Mouse (Mus musculus): Measurements from ENCODE around the gene Cry2. TPM values are rescaled to one million over a fixed set of nuclear protein-coding genes. Genes with fewer than 3 reads are reported as not detected.

Cry2 gene
- 29.4 TPM for total RNA-seq (2023)

DNA sequence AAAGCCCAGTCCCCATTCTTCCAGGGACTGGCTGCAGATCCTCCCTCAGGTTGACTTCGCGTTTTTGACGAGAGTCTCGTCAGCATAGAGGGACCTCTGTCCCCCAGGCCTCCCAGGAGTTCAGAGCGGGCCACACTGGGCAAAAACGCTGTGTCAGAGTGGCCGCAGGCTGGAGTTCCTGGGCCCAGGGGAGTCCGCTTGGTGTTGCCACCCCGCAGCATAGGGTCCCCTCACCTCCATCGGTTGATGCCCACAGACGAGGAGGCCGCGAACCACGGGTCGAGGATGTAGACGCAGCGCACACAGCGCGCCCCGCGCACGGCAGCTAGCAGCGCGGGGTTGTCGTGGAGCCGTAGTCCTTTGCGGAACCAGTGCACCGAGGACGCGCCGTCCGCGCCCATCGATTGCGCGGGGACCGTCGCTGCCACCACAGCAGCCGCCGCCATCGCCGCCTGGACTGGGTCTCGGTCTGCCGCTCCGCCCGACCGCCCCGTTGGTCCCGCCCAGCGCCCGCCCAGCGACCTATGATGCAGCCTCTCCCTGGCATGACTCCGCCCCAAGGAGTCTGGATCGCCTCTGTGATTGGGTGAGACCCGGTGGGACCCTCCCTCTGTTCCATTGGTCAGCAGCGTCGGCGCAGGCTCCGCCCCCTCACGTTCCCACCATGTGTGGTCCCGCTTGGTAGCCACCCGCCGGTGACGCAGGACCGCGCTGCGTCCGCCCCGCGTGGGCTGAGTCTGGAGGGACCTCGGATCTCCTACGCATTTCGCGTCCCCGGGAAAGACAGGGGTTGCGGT lies at the start of gene Cry2:
Cry2 (minus strand) TSS at position 466 of the 797 bp plus-strand sequence.

DNA sequence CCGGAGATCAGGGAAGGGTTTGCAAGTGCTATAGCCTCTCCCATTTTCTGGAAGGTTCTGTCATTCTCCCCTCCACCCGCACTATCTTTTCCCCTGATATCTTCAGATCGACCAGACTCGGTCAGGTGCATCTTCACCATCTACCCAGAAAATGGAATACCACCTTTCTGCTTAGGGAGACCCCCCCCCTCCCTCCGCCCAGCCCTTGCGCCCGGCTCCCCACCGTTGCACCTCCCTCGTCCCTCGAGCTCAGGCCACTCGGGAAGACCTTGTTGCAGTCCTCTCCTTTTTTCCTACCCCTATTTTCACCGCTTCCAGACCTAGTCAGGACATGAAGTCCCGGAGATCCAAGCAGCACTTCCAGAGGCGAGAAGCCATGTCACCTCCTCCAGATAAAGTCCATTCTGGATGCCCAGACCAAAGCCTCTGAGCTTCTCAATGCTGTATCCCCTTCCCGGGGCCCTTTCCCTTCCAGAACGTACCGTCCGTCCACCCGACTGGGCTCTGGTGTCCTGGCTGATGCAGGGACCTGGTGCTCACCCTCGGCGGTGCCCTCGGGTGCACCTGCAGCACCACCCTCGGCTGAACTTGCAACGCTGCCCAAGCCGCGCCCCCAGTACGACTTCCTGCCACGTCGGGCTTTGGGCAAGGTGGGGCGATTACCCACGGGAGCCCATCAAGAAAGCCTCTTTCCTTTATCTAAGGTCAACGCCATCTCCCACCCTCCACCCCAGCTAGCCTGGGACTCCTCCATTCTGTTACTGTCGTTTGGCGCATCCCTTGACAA lies 26.3 kb upstream of the Cry2 start, which contains the start of gene Slc35c1:
Slc35c1 (minus strand) TSS at position 618 of the 787 bp plus-strand sequence.

DNA sequence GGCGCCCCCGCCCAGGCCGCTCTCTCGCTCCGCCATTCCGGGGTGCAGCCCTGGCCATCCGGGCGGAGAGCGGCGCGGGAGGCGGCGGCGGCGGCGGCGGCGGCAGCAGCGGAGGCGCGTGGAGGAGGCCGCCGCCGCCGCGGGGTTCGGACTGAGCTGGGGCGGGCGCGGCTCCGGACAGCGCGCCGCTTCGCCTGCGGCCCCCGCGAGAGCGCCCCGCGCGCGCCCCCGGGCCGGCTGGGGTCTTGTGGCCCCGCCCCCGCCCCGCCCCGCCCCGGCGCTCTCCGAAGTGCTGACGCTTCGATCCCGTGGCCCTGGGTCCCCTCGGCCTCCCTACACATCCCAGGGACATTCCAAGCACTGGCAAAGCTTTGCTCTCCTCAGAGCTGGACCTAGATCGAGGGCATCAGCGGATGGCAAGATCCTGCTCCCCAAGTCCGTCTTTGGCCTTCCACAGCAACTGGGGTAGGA lies 32.7 kb downstream of the Cry2 start, which contains the start of gene Mapk8ip1:
Mapk8ip1 (minus strand) TSS at position 173 of the 471 bp plus-strand sequence.

DNA sequence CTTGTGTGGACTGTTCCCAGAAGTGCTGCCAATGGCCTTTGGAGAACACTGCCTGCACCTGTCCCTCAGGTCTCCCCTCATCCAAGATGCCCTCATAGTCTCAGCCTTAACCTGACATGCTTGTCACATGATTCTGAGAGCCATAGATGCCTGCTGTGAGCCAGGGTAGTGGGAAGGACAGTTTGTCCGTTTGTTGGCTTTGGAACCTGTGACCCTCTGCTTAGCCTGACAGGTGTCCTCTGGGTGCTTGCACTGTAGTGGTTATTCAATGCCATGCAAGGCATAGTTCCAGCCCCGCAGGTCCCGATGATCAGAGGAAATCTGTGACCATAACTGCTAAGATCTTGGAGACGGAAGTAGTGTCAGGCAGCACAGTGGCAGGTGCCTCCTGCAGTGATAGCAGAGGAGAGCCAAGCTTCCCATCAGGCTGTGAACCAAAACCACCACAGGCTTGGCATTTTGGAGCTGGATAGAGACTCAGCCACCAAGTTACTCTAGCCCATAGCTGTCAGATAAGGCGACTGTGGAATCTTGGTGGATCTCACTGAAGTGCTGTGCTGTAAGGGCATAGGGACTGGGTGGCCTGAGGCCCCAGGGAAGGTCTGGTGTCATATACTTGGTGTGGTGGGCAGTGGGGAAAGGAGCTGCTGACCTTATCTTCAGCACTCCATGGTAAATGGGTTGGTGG lies 51.8 kb downstream of the Cry2 start, which contains the start of gene 1700029I15Rik:
1700029I15Rik (plus strand) TSS at position 638 of the 688 bp plus-strand sequence.

DNA sequence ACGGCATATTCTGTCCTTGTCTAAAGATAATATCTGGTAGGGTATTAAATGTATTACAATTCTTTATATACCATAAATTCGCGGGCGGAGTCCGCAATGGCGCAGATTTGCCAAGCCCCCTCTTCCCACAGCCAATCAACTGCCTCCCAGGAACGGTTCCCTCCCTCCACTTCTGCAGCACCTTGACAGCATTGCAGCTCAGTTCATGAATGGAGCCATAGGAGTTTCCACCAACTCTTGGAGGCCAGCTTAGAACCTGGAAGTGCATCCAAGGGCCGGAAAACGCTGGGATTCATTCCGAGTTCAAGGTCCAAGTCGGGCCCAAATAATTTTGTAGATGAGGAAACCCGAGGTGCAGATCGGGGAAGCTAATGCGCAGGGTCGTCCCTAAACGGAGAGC lies 59.3 kb downstream of the Cry2 start, which contains the start of the genes Pex16 and Large2:
Pex16 (plus strand) TSS at position 163 of the 400 bp plus-strand sequence.
Large2 (minus strand) TSS at position 356 of the 400 bp plus-strand sequence.

Other genes starting within 250 kb of the Cry2 start
- 36.7 TPM for gene Pex16, start 59.4 kb downstream of the Cry2 start, total RNA-seq (2023)
- 0.86 TPM for gene Large2, start 59.2 kb downstream of the Cry2 start, total RNA-seq (2023)
- gene 1700029I15Rik, start 51.5 kb downstream of the Cry2 start, total RNA-seq (2023), result 7.4 TPM
- 0.53 TPM for gene Mapk8ip1, start 32.8 kb downstream of the Cry2 start, total RNA-seq (2023)
- 28.1 TPM for gene Slc35c1, start 26.5 kb upstream of the Cry2 start, total RNA-seq (2023)
- gene Chst1, start 165.7 kb upstream of the Cry2 start, total RNA-seq (2023), result not detected

All from CD4-positive naive resting alpha-beta T cell, adult 57 days (primary cell).